In genomic region chr6:52161336-52162092, GRCm38 (mm10) we compare ENCODE assay signal across 10 mouse cellular contexts. TPM values are rescaled to one million over a fixed set of nuclear protein-coding genes. Genes with fewer than 3 reads are reported as not detected.
A peak's percentile ranks its signal among the peaks of the same experiment; 100 is the strongest.
DNase-seq lines count a peak whose midpoint lies in the region; ATAC-seq lines count a peak whose summit lies in the region.
"Had no signal": no experiment of that assay in that cellular context is flagged by ENCODE, and none has a peak within 500 bp of the region (broad histone marks: within the 10 kb centered on the region; RNA-seq: fewer than 3 reads in every experiment).

No protein-coding gene starts in this region.

- H3K27me3 ChIP-seq in forebrain, embryonic 11.5 days (ENCODE audit: control insufficient read depth, insufficient read depth, low read length), result peaks cover 96% of the 10 kb centered on the region
- H3K27me3 ChIP-seq in forebrain, embryonic 16.5 days (replicated peaks; ENCODE audit: control insufficient read depth, insufficient read depth, low read length), result peaks cover 89% of the 10 kb centered on the region
- peaks cover 69% of the 10 kb centered on the region for H3K27me3 ChIP-seq in lung, embryonic 15.5 days
- H3K27me3 ChIP-seq in intestine, embryonic 14.5 days (replicated peaks; ENCODE audit: control insufficient read depth, insufficient read depth, low read length), result peaks cover 13% of the 10 kb centered on the region
- H3K27me3 ChIP-seq in neural tube, embryonic 15.5 days (replicated peaks), result 0 out of 2 replicates have a peak, but pooled peaks cover 2% of the 10 kb centered on the region

- peak; percentile 52 for DNase-seq in forebrain, embryonic 11.5 days (ENCODE audit: low spot score)
- DNase-seq in lung, postnatal 4 days, result no peak
- DNase-seq in intestine, embryonic 14.5 days (ENCODE audit: low spot score), result peak; percentile 16
- DNase-seq in layer of hippocampus, postnatal 25 days (ENCODE audit: extremely low spot score in 1 of 2, low spot score in 1 of 2), result no peak
- no peak for DNase-seq in cerebellum, adult 9-11 months

- WGBS in forebrain, embryonic 11.5 days, result 1% methylated on average over 8 of the region's 8 CpGs
- whole genome bisulfite sequencing in forebrain, embryonic 16.5 days, result 1% methylated on average over 8 of the region's 8 CpGs
- WGBS in lung, embryonic 15.5 days, result 14% methylated on average over 8 of the region's 8 CpGs
- WGBS in intestine, embryonic 14.5 days, result 14% methylated on average over 8 of the region's 8 CpGs
- whole genome bisulfite sequencing in neural tube, embryonic 15.5 days, result 8% methylated on average over 8 of the region's 8 CpGs

- H3K9ac ChIP-seq in forebrain, embryonic 11.5 days (ENCODE audit: low read length), result no peak overlapping the region
- H3K9ac ChIP-seq in forebrain, embryonic 16.5 days (replicated peaks; ENCODE audit: low read depth, low read length), result no peak overlapping the region
- H3K9ac ChIP-seq in lung, embryonic 15.5 days, result peak overlapping the region; percentile 27; the same call in 1 of the 2 replicates
- peak overlapping the region; percentile 87 for H3K9ac ChIP-seq in intestine, embryonic 14.5 days (ENCODE audit: low read length)
- peak overlapping the region; percentile 50 for H3K9ac ChIP-seq in neural tube, embryonic 15.5 days (replicated peaks)

- H3K4me3 ChIP-seq in forebrain, embryonic 11.5 days (ENCODE audit: low read depth, low read length), result no peak overlapping the region
- H3K4me3 ChIP-seq in forebrain, embryonic 16.5 days (replicated peaks; ENCODE audit: low read length), result no peak overlapping the region
- peak overlapping the region; percentile 72 for H3K4me3 ChIP-seq in lung, embryonic 15.5 days
- peak overlapping the region; percentile 59 for H3K4me3 ChIP-seq in intestine, embryonic 14.5 days (ENCODE audit: low read depth, low read length)
- peak overlapping the region; percentile 86 for H3K4me3 ChIP-seq in neural tube, embryonic 15.5 days (replicated peaks)

- no peaks in the 10 kb centered on the region for H3K9me3 ChIP-seq in forebrain, embryonic 11.5 days (ENCODE audit: control insufficient read depth, low read length)
- H3K9me3 ChIP-seq in forebrain, embryonic 16.5 days (ENCODE audit: control insufficient read depth, low read length), result no peaks in the 10 kb centered on the region
- H3K9me3 ChIP-seq in lung, embryonic 15.5 days, result no peaks in the 10 kb centered on the region
- H3K9me3 ChIP-seq in intestine, embryonic 14.5 days (ENCODE audit: control insufficient read depth, low read length), result no peaks in the 10 kb centered on the region
- no peaks in the 10 kb centered on the region for H3K9me3 ChIP-seq in neural tube, embryonic 15.5 days (replicated peaks)

- no peak overlapping the region for H3K4me2 ChIP-seq in forebrain, embryonic 11.5 days (ENCODE audit: low read depth, low read length, severe bottlenecking)
- H3K4me2 ChIP-seq in forebrain, embryonic 16.5 days (ENCODE audit: low read length), result no peak overlapping the region
- H3K4me2 ChIP-seq in lung, embryonic 15.5 days, result peak overlapping the region; percentile 90
- H3K4me2 ChIP-seq in intestine, embryonic 14.5 days (ENCODE audit: low read length), result peak overlapping the region; percentile 70
- H3K4me2 ChIP-seq in neural tube, embryonic 15.5 days, result peak overlapping the region; percentile 86

- ATAC-seq in forebrain, embryonic 11.5 days (replicated peaks; ENCODE audit: low FRiP score), result no peak
- no peak for ATAC-seq in forebrain, embryonic 16.5 days
- no peak for ATAC-seq in lung, embryonic 15.5 days (ENCODE audit: borderline replicate concordance, extremely low read depth, low FRiP score, low TSS enrichment)
- no peak for ATAC-seq in intestine, embryonic 14.5 days (replicated peaks; ENCODE audit: low FRiP score, low TSS enrichment, low read depth)
- ATAC-seq in neural tube, embryonic 15.5 days (ENCODE audit: low FRiP score), result no peak

- peaks cover 9% of the 10 kb centered on the region for H3K4me1 ChIP-seq in forebrain, embryonic 11.5 days (replicated peaks; ENCODE audit: control insufficient read depth, insufficient read depth, low read length)
- peaks cover 12% of the 10 kb centered on the region for H3K4me1 ChIP-seq in forebrain, embryonic 16.5 days (replicated peaks; ENCODE audit: control insufficient read depth, insufficient read depth, low read length)
- H3K4me1 ChIP-seq in lung, embryonic 15.5 days, result peaks cover 28% of the 10 kb centered on the region
- H3K4me1 ChIP-seq in intestine, embryonic 14.5 days (replicated peaks; ENCODE audit: control insufficient read depth, insufficient read depth, low read length), result peaks cover 44% of the 10 kb centered on the region
- peaks cover 90% of the 10 kb centered on the region for H3K4me1 ChIP-seq in neural tube, embryonic 15.5 days

- H3K36me3 ChIP-seq in forebrain, embryonic 11.5 days (ENCODE audit: control insufficient read depth, insufficient read depth, low read length), result no peaks in the 10 kb centered on the region
- H3K36me3 ChIP-seq in forebrain, embryonic 16.5 days (ENCODE audit: control insufficient read depth, insufficient read depth), result no peaks in the 10 kb centered on the region
- no peaks in the 10 kb centered on the region for H3K36me3 ChIP-seq in lung, embryonic 15.5 days
- peaks cover 4% of the 10 kb centered on the region; the same call in 1 of the 2 replicates for H3K36me3 ChIP-seq in intestine, embryonic 14.5 days (ENCODE audit: control insufficient read depth, insufficient read depth, low read length)
- H3K36me3 ChIP-seq in neural tube, embryonic 15.5 days, result no peaks in the 10 kb centered on the region

- no peak overlapping the region for H3K27ac ChIP-seq in forebrain, embryonic 11.5 days (ENCODE audit: low read depth, low read length)
- H3K27ac ChIP-seq in forebrain, embryonic 16.5 days (ENCODE audit: low read length), result no peak overlapping the region
- peak overlapping the region; percentile 95 for H3K27ac ChIP-seq in lung, embryonic 15.5 days
- H3K27ac ChIP-seq in intestine, embryonic 14.5 days (ENCODE audit: low read depth), result peak overlapping the region; percentile 93
- peak overlapping the region; percentile 87 for H3K27ac ChIP-seq in neural tube, embryonic 15.5 days (replicated peaks)

RNA-seq across cellular contexts. Expression of gene Hoxa2, which starts 3.1 kb away (rescaled TPM):
- polyA plus RNA-seq in forebrain, embryonic 11.5 days (2014; fragmentation: Nextera tagmentation; extraction: Ambion mirVana), result not detected in 2 replicates
- polyA plus RNA-seq in forebrain, embryonic 16.5 days (2015; fragmentation: Nextera tagmentation; extraction: Ambion mirVana), result not detected in 2 replicates
- polyA plus RNA-seq in lung, embryonic 15.5 days (2015; fragmentation: Nextera tagmentation; extraction: Ambion mirVana), result 11.4 and 13.0 TPM in 2 replicates
- polyA plus RNA-seq in intestine, embryonic 14.5 days (2014; fragmentation: Nextera tagmentation; extraction: Ambion mirVana), result 10.1 and 10.8 TPM in 2 replicates
- 7.2 and 12.0 TPM in 2 replicates for polyA plus RNA-seq in neural tube, embryonic 15.5 days (2015; fragmentation: Nextera tagmentation; extraction: Ambion mirVana)
- not detected for total RNA-seq in layer of hippocampus, postnatal 25 days (2021)
- total RNA-seq: megakaryocyte, adult 5-6 weeks had no signal
- polyA plus RNA-seq: frontal cortex, adult 2 months had no signal

RNA-seq across cellular contexts. Expression of gene Hoxa1, which starts 3.4 kb away (rescaled TPM):
- 0.43 TPM in 1 of 2 replicates, not detected in the other for polyA plus RNA-seq in forebrain, embryonic 11.5 days (2014; fragmentation: Nextera tagmentation; extraction: Ambion mirVana)
- not detected in 2 replicates for polyA plus RNA-seq in forebrain, embryonic 16.5 days (2015; fragmentation: Nextera tagmentation; extraction: Ambion mirVana)
- polyA plus RNA-seq in lung, embryonic 15.5 days (2015; fragmentation: Nextera tagmentation; extraction: Ambion mirVana), result 1.3 and 1.4 TPM in 2 replicates
- polyA plus RNA-seq in intestine, embryonic 14.5 days (2014; fragmentation: Nextera tagmentation; extraction: Ambion mirVana), result 1.2 and 1.4 TPM in 2 replicates
- 1.1 and 1.3 TPM in 2 replicates for polyA plus RNA-seq in neural tube, embryonic 15.5 days (2015; fragmentation: Nextera tagmentation; extraction: Ambion mirVana)
- not detected for total RNA-seq in layer of hippocampus, postnatal 25 days (2021)
- total RNA-seq: megakaryocyte, adult 5-6 weeks had no signal

RNA-seq across cellular contexts. Expression of gene 5730596B20Rik, which starts 15.8 kb away (rescaled TPM):
- polyA plus RNA-seq in forebrain, embryonic 11.5 days (2014; fragmentation: Nextera tagmentation; extraction: Ambion mirVana), result not detected in 2 replicates
- not detected in 2 replicates for polyA plus RNA-seq in forebrain, embryonic 16.5 days (2015; fragmentation: Nextera tagmentation; extraction: Ambion mirVana)
- polyA plus RNA-seq in lung, embryonic 15.5 days (2015; fragmentation: Nextera tagmentation; extraction: Ambion mirVana), result 2.1 and 2.3 TPM in 2 replicates
- polyA plus RNA-seq in intestine, embryonic 14.5 days (2014; fragmentation: Nextera tagmentation; extraction: Ambion mirVana), result 2.5 and 2.8 TPM in 2 replicates
- polyA plus RNA-seq in neural tube, embryonic 15.5 days (2015; fragmentation: Nextera tagmentation; extraction: Ambion mirVana), result 1.4 and 3.0 TPM in 2 replicates
- total RNA-seq in layer of hippocampus, postnatal 25 days (2021), result not detected
- total RNA-seq: megakaryocyte, adult 5-6 weeks had no signal
- polyA plus RNA-seq: frontal cortex, adult 2 months had no signal

RNA-seq across cellular contexts. Expression of gene Hoxa4, which starts 30.0 kb away (rescaled TPM):
- polyA plus RNA-seq in forebrain, embryonic 11.5 days (2014; fragmentation: Nextera tagmentation; extraction: Ambion mirVana), result not detected in 2 replicates
- polyA plus RNA-seq in forebrain, embryonic 16.5 days (2015; fragmentation: Nextera tagmentation; extraction: Ambion mirVana), result not detected in 2 replicates
- polyA plus RNA-seq in lung, embryonic 15.5 days (2015; fragmentation: Nextera tagmentation; extraction: Ambion mirVana), result 4.1 and 4.2 TPM in 2 replicates
- polyA plus RNA-seq in intestine, embryonic 14.5 days (2014; fragmentation: Nextera tagmentation; extraction: Ambion mirVana), result 7.5 and 7.7 TPM in 2 replicates
- polyA plus RNA-seq in neural tube, embryonic 15.5 days (2015; fragmentation: Nextera tagmentation; extraction: Ambion mirVana), result 2.3 and 5.7 TPM in 2 replicates
- total RNA-seq in layer of hippocampus, postnatal 25 days (2021), result not detected
- polyA plus RNA-seq: frontal cortex, adult 2 months had no signal

RNA-seq across cellular contexts. Expression of gene Hoxa5, which starts 42.9 kb away (rescaled TPM):
- polyA plus RNA-seq in forebrain, embryonic 11.5 days (2014; fragmentation: Nextera tagmentation; extraction: Ambion mirVana), result not detected in 2 replicates
- polyA plus RNA-seq in forebrain, embryonic 16.5 days (2015; fragmentation: Nextera tagmentation; extraction: Ambion mirVana), result not detected in 2 replicates
- 48.2 and 48.7 TPM in 2 replicates for polyA plus RNA-seq in lung, embryonic 15.5 days (2015; fragmentation: Nextera tagmentation; extraction: Ambion mirVana)
- 30.1 and 34.1 TPM in 2 replicates for polyA plus RNA-seq in intestine, embryonic 14.5 days (2014; fragmentation: Nextera tagmentation; extraction: Ambion mirVana)
- 26.8 and 73.9 TPM in 2 replicates for polyA plus RNA-seq in neural tube, embryonic 15.5 days (2015; fragmentation: Nextera tagmentation; extraction: Ambion mirVana)
- not detected for total RNA-seq in layer of hippocampus, postnatal 25 days (2021)
- polyA plus RNA-seq: frontal cortex, adult 2 months had no signal

Comparison
In these comparisons a context has a peak if more than half of its experiments do, and no peak if none do; other contexts are left out.
1. DNase-seq: peak in forebrain, embryonic 11.5 days (single experiment) and intestine, embryonic 14.5 days (single experiment); none in lung, postnatal 4 days (0 of 2), layer of hippocampus, postnatal 25 days (0 of 2) and cerebellum, adult 9-11 months (single experiment).
2. H3K27ac ChIP-seq: peak in lung, embryonic 15.5 days (single experiment), intestine, embryonic 14.5 days (single experiment) and neural tube, embryonic 15.5 days (single experiment); none in forebrain, embryonic 11.5 days (single experiment) and forebrain, embryonic 16.5 days (single experiment).
3. H3K4me2 ChIP-seq: peak in lung, embryonic 15.5 days (single experiment), intestine, embryonic 14.5 days (single experiment) and neural tube, embryonic 15.5 days (single experiment); none in forebrain, embryonic 11.5 days (single experiment) and forebrain, embryonic 16.5 days (single experiment).
4. H3K4me3 ChIP-seq: peak in lung, embryonic 15.5 days (single experiment), intestine, embryonic 14.5 days (single experiment) and neural tube, embryonic 15.5 days (single experiment); none in forebrain, embryonic 11.5 days (single experiment) and forebrain, embryonic 16.5 days (single experiment).
5. H3K9ac ChIP-seq: peak in lung, embryonic 15.5 days (single experiment), intestine, embryonic 14.5 days (single experiment) and neural tube, embryonic 15.5 days (single experiment); none in forebrain, embryonic 11.5 days (single experiment) and forebrain, embryonic 16.5 days (single experiment).